Mouse (Mus musculus): ENCODE measurements around the gene Dbn1. TPM values are rescaled to one million over a fixed set of nuclear protein-coding genes. Genes with fewer than 3 reads are reported as not detected.

Gene Dbn1
- total and polyA plus RNA-seq, 3 experiments = 0.09 to 3.1 (median 0.59) TPM

- Histone ChIP-seq H3K27me3 (replicated peaks) (peaks cover 78% of the 10 kb centered on the region), H3K9me3 (replicated peaks; ENCODE audit: low read length) (peaks cover 8% of the 10 kb centered on the region)
- TF ChIP-seq NELFE (IDR thresholded peaks at IDR 0.05; ENCODE audit: low read depth, low read length) (no peak), BHLHE40 (IDR thresholded peaks at IDR 0.05; ENCODE audit: low read depth, low read length) (no peak), ZKSCAN1 (IDR thresholded peaks at IDR 0.05; ENCODE audit: borderline replicate concordance, low read depth, low read length) (no peak), SIN3A (IDR thresholded peaks at IDR 0.05; ENCODE audit: low read length) (no peak), USF1 (IDR thresholded peaks at IDR 0.05; ENCODE audit: low read depth, low read length) (no peak), JUN (IDR thresholded peaks at IDR 0.05; ENCODE audit: insufficient read depth, low read depth, low read length) (no peak), CHD1 (IDR thresholded peaks at IDR 0.05; ENCODE audit: low read depth, low read length) (no peak), ZNF384 (IDR thresholded peaks at IDR 0.05; ENCODE audit: low read depth, low read length) (no peak), ZMIZ1 (IDR thresholded peaks at IDR 0.05; ENCODE audit: low read depth, low read length) (no peak), HCFC1 (IDR thresholded peaks at IDR 0.05; ENCODE audit: low read depth, low read length) (no peak), MAZ (IDR thresholded peaks at IDR 0.05; ENCODE audit: low read depth, low read length) (no peak), RCOR1 (conservative IDR thresholded peaks at IDR 0.05; ENCODE audit: low read depth, low read length) (no peak), USF2 (conservative IDR thresholded peaks at IDR 0.05; ENCODE audit: low read depth, low read length) (no peak)
These were observed 12.2 kb downstream of the Dbn1 start for GRCm38 (mm10) chr13:55475750-55476149.

DNA sequence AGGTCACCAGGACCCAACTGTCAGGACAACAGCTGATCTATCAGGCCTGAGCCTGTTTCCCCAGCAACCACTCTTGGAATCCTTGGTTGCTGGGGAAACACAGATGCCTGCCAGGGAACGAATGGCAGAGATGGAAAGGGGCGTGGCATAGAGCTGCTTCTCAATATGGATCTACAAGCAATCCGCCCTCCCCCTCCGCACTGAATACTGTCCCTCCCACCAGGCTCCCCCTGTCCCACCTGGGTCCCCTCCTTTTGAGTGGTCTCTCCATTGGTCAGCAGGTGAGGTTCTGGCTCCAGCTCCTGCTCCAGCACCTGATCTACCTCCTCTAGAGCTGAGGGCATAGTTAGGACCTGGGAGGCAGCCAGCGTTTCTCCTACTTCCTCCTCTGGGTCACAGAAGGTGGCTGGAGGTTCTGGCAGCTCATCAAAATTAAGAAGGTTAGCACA, 13.3 kb downstream of the Dbn1 start:
- Histone ChIP-seq H3K27me3 (replicated peaks) (peaks cover 76% of the 10 kb centered on the region), H3K4me3 (replicated peaks in 1 of 3; ENCODE audit: low read depth in 2 of 3, low read length in 2 of 3, poor library complexity in 1 of 3) (no peak overlapping the region), H3K4me1 (ENCODE audit: control insufficient read depth in 1 of 2, insufficient read depth in 2 of 2) (peaks cover 8 to 36% of the 10 kb centered on the region in 2 experiments; a peak in 3 of 4 replicates), H3K9me3 (replicated peaks; ENCODE audit: low read length) (peaks cover 4% of the 10 kb centered on the region), H3K27ac (ENCODE audit: insufficient read depth, low read depth) (no peak overlapping the region), H3K4me2 (ENCODE audit: insufficient read depth, low read depth, poor library complexity, severe bottlenecking) (no peak overlapping the region), H3K79me2 (replicated peaks; ENCODE audit: control insufficient read depth, extremely low read depth, insufficient read depth, poor library complexity, severe bottlenecking) (no peaks in the 10 kb centered on the region), H3K36me3 (replicated peaks in 1 of 2; ENCODE audit: control insufficient read depth in 1 of 2, insufficient read depth in 1 of 2, low read length in 1 of 2) (no peaks in the 10 kb centered on the region), H3K9ac (ENCODE audit: insufficient read depth, low read depth) (no peak overlapping the region)
- dilution Hi-C loops (cut with MboI; ENCODE audit: extremely low pct_ligation_motif_present, extremely low pct_unique_long_range_greater_than_20kb, low sequenced_read_pairs) = no loop called here
- in situ Hi-C loops (cut with MboI; ENCODE audit: low pct_ligation_motif_present, low pct_unique_long_range_greater_than_20kb, low sequenced_read_pairs) = loop anchor here (5.0 kb wide), 1 partner anchor 43 kb away; no protein-coding TSS in a partner anchor
- DNase-seq (ENCODE audit: extremely low read depth) = no peak
- TF ChIP-seq RCOR1 (conservative IDR thresholded peaks at IDR 0.05; ENCODE audit: low read depth, low read length) = no peak
- no peak for TF ChIP-seq CHD1 (IDR thresholded peaks at IDR 0.05; ENCODE audit: low read depth, low read length)
- TF ChIP-seq POLR2AphosphoS2 (IDR thresholded peaks at IDR 0.05; ENCODE audit: low read depth, low read length) = no peak
- no peak for TF ChIP-seq ETS1 (conservative IDR thresholded peaks at IDR 0.05; ENCODE audit: low read depth, low read length)
- no peak for TF ChIP-seq POLR2A (IDR thresholded peaks at IDR 0.05; ENCODE audit: low read depth, low read length)
- no peak for TF ChIP-seq MYC (IDR thresholded peaks at IDR 0.05; ENCODE audit: low read depth, low read length)
- no peak for TF ChIP-seq USF1 (IDR thresholded peaks at IDR 0.05; ENCODE audit: low read depth, low read length)
- no peak for TF ChIP-seq KAT2A (IDR thresholded peaks at IDR 0.05; ENCODE audit: insufficient replicate concordance, low read length)
- no peak for TF ChIP-seq GABPA (IDR thresholded peaks at IDR 0.05; ENCODE audit: insufficient replicate concordance, low read depth, low read length)
- no peak for TF ChIP-seq CHD2 (IDR thresholded peaks at IDR 0.05; ENCODE audit: low read length)
- TF ChIP-seq TCF12 (IDR thresholded peaks at IDR 0.05; ENCODE audit: low read depth, low read length) = no peak
- no peak for TF ChIP-seq NRF1 (IDR thresholded peaks at IDR 0.05; ENCODE audit: low read depth, low read length)

More at GRCm38 (mm10) chr13:55475750-55476149, 12.2 kb downstream of the Dbn1 start:
- dilution Hi-C loops (cut with MboI; ENCODE audit: extremely low pct_ligation_motif_present, extremely low pct_unique_long_range_greater_than_20kb, low sequenced_read_pairs) (no loop called here), in situ Hi-C loops (cut with MboI; ENCODE audit: low pct_ligation_motif_present, low pct_unique_long_range_greater_than_20kb, low sequenced_read_pairs) (loop anchor here (5.0 kb wide), 1 partner anchor 42 kb away; no protein-coding TSS in a partner anchor)
- Histone ChIP-seq H3K36me3 (replicated peaks in 1 of 2; ENCODE audit: control insufficient read depth in 1 of 2, insufficient read depth in 1 of 2, low read length in 1 of 2) (no peaks in the 10 kb centered on the region), H3K9ac (ENCODE audit: insufficient read depth, low read depth) (no peak overlapping the region), H3K27ac (ENCODE audit: insufficient read depth, low read depth) (no peak overlapping the region), H3K4me1 (ENCODE audit: control insufficient read depth in 1 of 2, insufficient read depth in 2 of 2) (peaks cover 8 to 35% of the 10 kb centered on the region in 2 experiments; a peak in 3 of 4 replicates), H3K79me2 (replicated peaks; ENCODE audit: control insufficient read depth, extremely low read depth, insufficient read depth, poor library complexity, severe bottlenecking) (no peaks in the 10 kb centered on the region), H3K4me3 (replicated peaks in 1 of 3; ENCODE audit: low read depth in 2 of 3, low read length in 2 of 3, poor library complexity in 1 of 3) (no peak overlapping the region), H3K4me2 (ENCODE audit: insufficient read depth, low read depth, poor library complexity, severe bottlenecking) (no peak overlapping the region)
- DNase-seq (ENCODE audit: extremely low read depth) = no peak
